Mouse (Mus musculus): ENCODE data around the gene Tmem131.

The Tmem131 gene

DNA sequence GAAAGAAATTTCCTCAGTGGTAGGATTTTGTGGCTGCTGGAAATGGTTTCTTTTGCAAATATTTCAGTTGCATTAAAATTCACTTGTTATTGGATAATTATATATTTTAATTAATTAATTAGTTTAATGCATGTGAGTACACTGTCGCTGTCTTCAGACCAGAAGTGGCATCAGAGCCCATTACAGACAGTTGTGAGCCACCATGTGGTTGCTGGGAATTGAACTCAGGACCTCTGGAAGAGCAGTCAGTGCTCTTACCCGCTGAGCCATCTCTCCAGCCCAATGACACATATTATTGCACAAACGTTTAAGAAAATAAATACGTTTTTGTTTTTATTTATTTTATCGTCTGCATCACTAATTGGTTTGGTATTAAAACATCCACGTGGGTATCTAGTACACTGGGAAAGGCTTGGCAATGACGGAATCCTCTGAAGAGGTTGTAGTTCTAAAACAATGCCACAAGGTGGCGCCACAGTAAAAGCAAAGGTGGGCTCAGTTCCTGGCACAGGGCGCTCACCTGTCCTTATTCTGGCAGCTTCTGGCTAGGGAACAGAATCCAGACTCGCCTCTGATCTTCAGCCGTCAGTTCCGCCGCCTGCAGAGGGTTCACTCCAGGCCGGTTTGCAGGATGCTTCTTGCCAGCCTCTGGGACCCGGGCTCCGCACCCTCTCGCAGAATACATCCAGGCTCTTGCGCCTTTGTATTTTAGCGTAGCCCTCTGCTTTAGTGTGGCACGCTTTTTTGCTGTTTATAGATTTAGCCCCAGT, 158.9 kb downstream of the Tmem131 start:
- peak; percentile 86 for DNase-seq (ENCODE audit: low read depth, low spot score)

DNA sequence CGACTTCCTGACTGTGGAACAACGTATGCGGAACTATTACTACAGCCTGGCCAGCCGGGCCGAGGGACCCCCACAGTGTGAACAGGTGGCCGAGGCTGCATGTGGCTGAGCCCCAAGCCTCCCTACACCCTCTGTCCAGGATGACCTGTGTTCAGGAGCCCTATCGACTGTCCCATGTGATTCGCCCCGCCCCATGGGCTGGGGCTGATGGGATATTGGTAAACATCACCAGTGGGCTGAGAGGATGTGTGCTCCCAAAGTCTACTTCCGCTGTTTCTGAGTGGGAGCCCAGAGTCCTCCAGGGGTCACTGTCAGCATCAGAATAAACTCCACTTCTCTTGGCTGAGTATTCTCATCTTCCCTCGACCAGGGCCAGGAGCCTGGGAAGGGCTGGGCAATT, 161.0 kb downstream of the Tmem131 start:
- DNase-seq (ENCODE audit: low read depth, low spot score) = no peak

GRCm38 (mm10) chr1:36780793-36781192, 162.7 kb downstream of the Tmem131 start:
- DNase-seq (ENCODE audit: low read depth, low spot score) = no peak

DNA sequence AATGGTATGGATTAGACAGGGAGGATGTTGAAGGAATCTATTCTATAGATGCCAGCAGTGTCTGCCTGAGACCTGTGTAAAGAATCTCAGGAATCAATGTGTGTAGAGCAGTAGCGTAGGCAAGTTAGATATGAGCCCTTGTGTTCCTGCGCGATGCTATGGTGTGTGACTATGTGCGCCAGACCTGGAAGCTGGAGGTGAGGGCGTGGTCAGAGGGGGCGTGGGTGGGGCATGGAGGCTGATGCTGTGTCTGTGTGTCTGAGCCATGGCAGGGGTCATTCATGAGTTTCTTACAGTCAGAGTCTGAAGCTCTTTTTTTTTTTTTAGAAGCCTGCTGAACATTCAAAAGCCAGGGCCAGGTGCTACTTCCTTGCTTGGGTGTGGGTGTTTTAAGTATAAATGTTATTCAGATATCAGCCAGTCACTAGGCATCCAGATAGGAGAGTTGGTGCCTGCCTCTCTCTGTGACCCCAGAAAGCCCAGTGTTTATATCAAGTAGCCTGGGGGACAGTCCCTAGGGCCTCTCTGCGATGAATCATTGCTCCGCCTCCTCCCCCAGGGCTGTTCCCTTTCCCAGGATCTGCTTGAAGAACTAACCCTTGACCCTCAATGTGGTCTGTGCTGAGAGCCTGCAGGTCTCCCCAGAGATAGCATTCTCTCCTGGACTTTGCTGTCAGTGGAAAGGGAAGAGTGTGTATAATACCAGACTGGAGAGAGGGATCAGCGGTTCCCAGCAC, 171.1 kb downstream of the Tmem131 start:
- no peak for DNase-seq (ENCODE audit: low read depth, low spot score)

DNA sequence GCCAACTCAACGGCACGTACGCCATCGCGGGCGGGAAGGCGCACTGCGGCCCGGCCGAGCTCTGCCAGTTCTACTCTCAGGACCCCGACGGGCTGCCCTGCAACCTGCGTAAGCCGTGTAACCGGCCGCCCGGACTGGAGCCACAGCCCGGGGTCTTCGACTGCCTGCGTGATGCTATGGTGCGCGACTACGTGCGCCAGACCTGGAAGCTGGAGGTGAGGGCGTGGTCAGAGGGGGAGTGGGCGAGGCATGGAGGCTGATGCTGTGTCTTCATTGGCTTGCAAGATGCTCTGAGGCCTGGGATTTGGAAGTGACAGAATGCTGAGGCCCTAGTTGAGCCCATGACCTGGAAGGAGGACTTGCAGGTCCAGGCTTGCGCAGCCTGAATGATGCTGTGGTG, 172.5 kb downstream of the Tmem131 start:
- DNase-seq (ENCODE audit: low read depth, low spot score) = peak; percentile 36

DNA sequence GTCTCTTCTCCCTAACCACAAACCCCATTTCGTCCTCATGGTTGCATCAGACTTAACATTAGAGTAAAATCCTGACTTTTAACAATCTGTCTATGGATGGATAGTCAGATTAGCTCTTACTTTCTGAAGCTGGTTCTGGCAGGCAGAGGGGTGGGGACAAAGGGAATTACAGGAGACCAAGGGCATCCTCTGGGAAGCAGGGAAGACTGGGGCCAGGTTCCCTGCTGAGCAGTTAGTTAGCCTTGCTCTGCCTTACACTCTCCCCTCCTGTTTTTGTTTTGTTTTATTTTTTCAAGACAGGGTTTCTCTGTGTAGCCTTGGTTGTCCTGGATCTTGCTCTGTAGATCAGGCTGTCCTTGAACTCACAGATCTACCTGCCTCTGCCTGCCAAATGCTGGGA, 173.5 kb downstream of the Tmem131 start:
- DNase-seq (ENCODE audit: low read depth, low spot score) = no peak

DNA sequence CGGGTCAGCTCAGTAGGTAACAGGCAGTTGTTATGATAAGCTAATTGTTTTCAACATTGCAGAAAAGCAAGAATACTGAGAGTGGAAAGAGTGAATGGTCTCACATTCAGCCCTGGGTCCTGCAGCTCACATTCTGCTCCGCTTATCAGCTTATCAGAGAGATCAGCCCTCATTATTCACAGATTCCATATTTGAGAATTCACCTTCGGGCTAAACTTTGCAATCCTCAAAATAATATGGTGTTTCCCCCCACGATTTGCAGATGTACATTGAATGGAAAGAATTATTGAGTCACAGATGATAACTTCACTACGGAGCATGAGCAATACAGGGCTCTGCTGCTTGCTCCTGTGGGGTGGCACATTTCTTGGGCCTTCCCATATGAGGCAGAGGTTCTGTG, 174.7 kb downstream of the Tmem131 start:
- DNase-seq (ENCODE audit: low read depth, low spot score) = no peak

DNA sequence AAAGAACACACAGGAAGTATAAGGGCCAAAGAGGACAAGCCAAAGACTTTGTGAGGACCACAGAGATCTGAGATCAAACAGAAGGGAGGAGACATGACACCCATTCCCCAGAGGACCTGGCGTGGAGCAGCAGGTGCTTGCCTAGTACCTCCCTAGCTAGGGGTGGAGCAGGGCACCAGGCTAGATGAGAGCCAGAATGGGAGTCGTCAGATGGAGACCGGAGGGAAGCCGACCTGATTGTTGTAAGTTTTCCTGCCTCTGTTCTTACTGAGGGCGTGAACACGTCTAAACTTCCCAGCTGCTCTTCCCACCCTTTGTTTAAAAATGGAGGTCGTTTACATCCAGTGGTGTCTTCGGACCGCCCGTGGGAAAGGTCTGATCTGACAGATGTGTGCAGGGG, 176.1 kb downstream of the Tmem131 start:
- DNase-seq (ENCODE audit: low read depth, low spot score) = no peak

DNA sequence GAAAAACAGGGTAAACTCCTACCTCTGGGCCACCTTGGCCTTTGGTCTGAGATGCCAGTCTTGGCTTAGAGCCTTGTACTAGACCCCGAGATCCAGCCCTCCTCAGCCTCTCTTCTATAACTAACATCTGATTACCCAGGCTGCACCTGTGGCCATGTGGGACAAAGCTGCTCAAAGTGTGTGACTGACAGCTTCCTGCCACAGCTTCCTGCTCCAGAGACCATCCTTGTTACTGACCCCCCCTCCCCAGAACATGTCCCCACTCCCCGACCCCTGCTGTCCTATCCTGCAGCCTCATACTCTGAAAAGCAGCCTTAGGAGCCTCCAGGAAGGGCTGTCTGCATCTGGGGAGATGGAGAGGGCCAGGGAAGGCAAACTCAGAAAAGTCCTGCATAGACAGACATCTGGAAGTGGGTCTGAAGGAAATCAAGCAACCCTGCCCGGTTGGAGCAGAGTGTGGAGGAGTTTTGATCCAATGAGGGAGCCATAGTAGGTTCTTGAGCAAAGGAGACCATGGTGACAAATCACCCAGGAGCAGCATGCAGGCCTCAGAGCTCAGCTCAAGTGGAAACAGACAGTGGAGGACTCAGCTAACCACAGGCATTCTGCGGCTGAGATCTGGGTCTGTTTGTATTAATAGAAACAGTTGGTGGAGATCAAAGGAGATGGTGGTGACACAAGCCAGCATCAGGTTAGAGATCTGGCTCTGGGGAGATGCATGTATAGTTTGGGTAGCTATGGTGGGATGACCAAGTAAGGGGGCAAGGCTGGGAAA, 176.8 kb downstream of the Tmem131 start:
- peak; percentile 7 for DNase-seq (ENCODE audit: low read depth, low spot score)

GRCm38 (mm10) chr1:36761568-36761967, 181.9 kb downstream of the Tmem131 start, which contains the start of gene Zap70:
Gene Zap70, plus strand, starts transcription at chr1:36761798.
- DNase-seq (ENCODE audit: low read depth, low spot score) = no peak

GRCm38 (mm10) chr1:36761061-36761460, 182.4 kb downstream of the Tmem131 start:
- no peak for DNase-seq (ENCODE audit: low read depth, low spot score)

GRCm38 (mm10) chr1:36760401-36760800, 183.1 kb downstream of the Tmem131 start:
- no peak for DNase-seq (ENCODE audit: low read depth, low spot score)

DNA sequence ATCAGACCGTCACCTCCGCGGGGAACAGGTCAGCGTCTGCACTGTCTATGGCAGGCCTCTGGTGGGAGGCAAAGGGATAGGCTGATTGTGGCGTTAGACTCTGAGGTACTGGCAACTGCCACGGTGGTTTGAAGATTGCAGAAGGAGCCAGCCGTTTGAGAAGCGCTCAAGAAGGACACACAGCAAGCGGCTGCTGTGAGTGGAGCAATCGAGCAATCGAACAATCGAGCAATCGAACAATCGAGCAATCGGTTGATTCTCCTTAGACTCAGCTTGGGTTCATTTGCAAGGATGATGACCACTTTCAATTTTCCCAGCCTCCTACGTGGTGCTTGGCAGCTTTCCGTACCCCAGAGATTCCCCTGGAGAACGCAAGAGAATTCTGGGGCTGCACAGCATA, 184.4 kb downstream of the Tmem131 start:
- no peak for DNase-seq (ENCODE audit: low read depth, low spot score)

GRCm38 (mm10) chr1:36758553-36758952, 184.9 kb downstream of the Tmem131 start:
- DNase-seq (ENCODE audit: low read depth, low spot score) = no peak

GRCm38 (mm10) chr1:36753932-36754675, 189.4 kb downstream of the Tmem131 start:
- no peak for DNase-seq (ENCODE audit: low read depth, low spot score)

GRCm38 (mm10) chr1:36746452-36746851, 197.0 kb downstream of the Tmem131 start:
- peak; percentile 38 for DNase-seq (ENCODE audit: low read depth, low spot score)

DNA sequence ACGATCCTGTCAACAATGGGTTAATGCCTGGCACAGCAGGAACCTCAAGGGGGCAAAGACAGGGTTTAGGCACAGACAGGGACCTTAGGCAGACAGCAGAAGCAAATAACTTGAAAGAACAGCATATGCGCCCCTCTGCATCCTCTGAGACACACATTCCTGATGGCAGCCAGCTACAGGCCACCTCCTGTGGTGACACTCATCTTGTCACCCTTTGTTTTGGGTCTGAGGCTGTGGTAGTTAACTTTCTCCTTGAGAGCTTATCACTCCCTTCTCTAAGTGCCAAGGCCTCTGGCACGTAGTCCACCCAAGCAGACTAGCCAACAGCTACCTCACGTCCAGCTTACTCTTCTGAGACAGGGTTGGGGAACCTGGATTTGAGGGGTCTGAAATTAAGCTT, 197.8 kb downstream of the Tmem131 start:
- no peak for DNase-seq (ENCODE audit: low read depth, low spot score)

- peak; percentile 81 for DNase-seq (ENCODE audit: low read depth, low spot score)
Observed at GRCm38 (mm10) chr1:36744268-36744944, 199.1 kb downstream of the Tmem131 start.

DNA sequence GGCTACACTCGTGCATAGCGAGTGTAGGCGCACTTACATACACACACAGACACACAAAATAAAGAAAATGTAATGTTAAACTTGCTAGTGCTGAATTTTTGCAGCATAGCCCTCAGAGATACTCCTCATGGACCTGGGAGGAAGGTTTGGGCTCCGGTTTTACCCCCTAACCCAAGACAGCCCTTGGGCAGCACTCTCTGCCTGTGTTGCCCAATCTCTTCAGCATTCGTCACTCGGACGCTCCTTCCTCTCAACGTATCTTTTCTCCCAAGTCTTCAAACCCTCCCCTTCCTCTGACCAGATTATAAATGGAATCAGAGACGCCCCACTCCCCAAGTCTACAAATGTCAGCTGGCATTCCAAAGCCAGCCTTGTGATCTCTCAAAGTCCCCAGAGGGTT, 200.4 kb downstream of the Tmem131 start:
- DNase-seq (ENCODE audit: low read depth, low spot score) = no peak

All from forelimb bud, embryonic 11.5 days (tissue).